Mouse (Mus musculus): ENCODE measurements around the gene Padi1.

- TF ChIP-seq CTCF (IDR thresholded peaks at IDR 0.05; ENCODE audit: low read depth, low read length) (no peak), POLR2A (IDR thresholded peaks at IDR 0.05; ENCODE audit: extremely low read depth, insufficient read depth, low read length) (no peak)
Measured at GRCm38 (mm10) chr4:140815996-140816917, 29.3 kb downstream of the Padi1 start.
